Mouse (Mus musculus): ENCODE measurements around the gene Trank1. TPM values are rescaled to one million over a fixed set of nuclear protein-coding genes. Genes with fewer than 3 reads are reported as not detected.

The Trank1 gene
- polyA plus RNA-seq, 1 experiment from 2014 or later = 0.39 TPM

DNA sequence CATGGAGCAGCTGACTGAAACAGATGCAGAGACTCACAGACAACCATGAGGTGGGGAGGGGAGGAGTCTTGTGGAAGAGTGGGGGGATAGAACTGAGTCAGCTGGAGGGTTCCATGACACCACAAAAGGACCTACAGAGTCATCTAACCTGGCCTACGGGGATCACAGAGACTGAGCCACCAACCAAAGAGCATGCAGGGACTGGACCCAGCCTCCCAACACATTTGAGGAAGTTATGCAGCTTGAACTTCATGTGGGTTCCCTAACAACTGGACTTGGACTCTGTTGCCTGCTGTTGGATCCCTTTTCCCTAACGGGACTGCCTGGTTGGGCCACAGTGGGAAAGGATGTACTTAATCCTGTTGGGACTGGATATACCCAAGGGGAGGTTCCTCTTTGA lies 16.2 kb upstream of the Trank1 start:
- Histone ChIP-seq H3K4me1 (replicated peaks; ENCODE audit: control insufficient read depth, insufficient read depth, low read length) (no peaks in the 10 kb centered on the region), H3K4me3 (ENCODE audit: low read depth, low read length) (no peak overlapping the region), H3K9me3 (ENCODE audit: control insufficient read depth) (no peaks in the 10 kb centered on the region), H3K4me2 (replicated peaks; ENCODE audit: low read depth) (no peak overlapping the region), H3K27ac (ENCODE audit: low read depth, low read length) (no peak overlapping the region), H3K36me3 (ENCODE audit: control insufficient read depth, insufficient read depth) (no peaks in the 10 kb centered on the region), H3K27me3 (replicated peaks; ENCODE audit: control insufficient read depth, insufficient read depth, low read length) (no peaks in the 10 kb centered on the region), H3K9ac (ENCODE audit: low read depth, low read length) (no peak overlapping the region)
- TF ChIP-seq CTCF (IDR thresholded peaks at IDR 0.05; ENCODE audit: low read depth) = no peak
- no peak for ATAC-seq
- 73% methylated on average over 2 of the region's 2 CpGs for WGBS

- ATAC-seq = no peak
- TF ChIP-seq CTCF (IDR thresholded peaks at IDR 0.05; ENCODE audit: low read depth) = no peak
- 68% methylated on average over 7 of the region's 7 CpGs for WGBS
- H3K27ac ChIP-seq (ENCODE audit: low read depth, low read length) = no peak overlapping the region
- no peaks in the 10 kb centered on the region for H3K36me3 ChIP-seq (ENCODE audit: control insufficient read depth, insufficient read depth)
- H3K4me1 ChIP-seq (replicated peaks; ENCODE audit: control insufficient read depth, insufficient read depth, low read length) = no peaks in the 10 kb centered on the region
- H3K9ac ChIP-seq (ENCODE audit: low read depth, low read length) = no peak overlapping the region
- no peak overlapping the region for H3K4me3 ChIP-seq (ENCODE audit: low read depth, low read length)
- no peaks in the 10 kb centered on the region for H3K9me3 ChIP-seq (ENCODE audit: control insufficient read depth)
- H3K4me2 ChIP-seq (replicated peaks; ENCODE audit: low read depth) = no peak overlapping the region
- H3K27me3 ChIP-seq (replicated peaks; ENCODE audit: control insufficient read depth, insufficient read depth, low read length) = no peaks in the 10 kb centered on the region
These were observed 15.1 kb upstream of the Trank1 start for GRCm38 (mm10) chr9:111296433-111296832.

DNA sequence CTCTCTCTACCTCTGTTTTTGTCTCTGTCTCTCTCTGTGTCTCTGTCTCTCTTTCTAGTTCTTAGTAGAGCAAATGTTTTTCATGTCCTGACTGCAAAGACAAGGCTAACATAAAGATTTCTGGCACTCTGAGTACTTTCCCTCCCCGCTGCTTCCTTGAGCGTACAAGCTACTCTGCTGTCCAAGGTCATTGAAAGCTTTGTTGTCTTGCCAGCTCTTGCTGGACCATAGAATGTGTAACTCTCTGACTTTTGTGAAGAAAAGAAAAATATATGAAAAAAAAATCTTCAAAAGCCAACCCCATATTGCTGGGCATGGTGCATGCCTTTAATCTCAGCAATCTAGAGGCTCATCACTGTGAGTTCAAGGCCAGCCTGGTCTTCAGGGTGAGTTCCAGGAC lies 12.9 kb upstream of the Trank1 start:
- H3K4me3 ChIP-seq (ENCODE audit: low read depth, low read length) = no peak overlapping the region

DNA sequence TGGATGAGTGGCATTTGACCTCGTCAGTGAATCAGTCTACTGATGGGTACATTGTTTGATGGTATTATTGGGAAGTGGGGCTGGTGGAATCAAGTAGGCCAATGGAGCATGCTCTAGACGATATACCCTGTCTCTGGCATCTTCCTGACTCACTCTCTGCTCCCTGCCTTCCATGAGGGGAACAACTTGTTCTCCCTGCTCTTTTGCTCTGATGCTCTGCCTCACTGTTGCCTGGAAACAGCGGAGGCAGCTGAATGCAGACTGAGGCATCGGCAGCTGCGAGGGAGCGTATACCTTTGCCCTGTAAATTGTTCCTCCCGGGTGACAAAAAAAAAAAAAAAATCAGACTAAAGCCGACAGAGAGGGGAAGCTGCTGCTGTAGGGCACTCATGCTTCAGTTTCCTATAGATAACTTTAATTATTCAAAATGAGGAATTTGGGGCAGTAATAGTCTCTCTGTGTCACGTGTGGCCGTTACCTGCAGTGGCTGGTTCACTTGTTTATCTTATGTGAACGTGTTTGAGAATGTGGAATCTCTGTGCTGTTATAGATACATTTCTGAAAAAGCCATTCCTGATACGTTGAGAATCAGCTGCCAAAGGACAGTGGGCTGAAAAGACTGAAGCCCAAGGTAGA lies 9.2 kb upstream of the Trank1 start:
- no peaks in the 10 kb centered on the region for H3K9me3 ChIP-seq (ENCODE audit: control insufficient read depth)
- no peak overlapping the region for H3K27ac ChIP-seq (ENCODE audit: low read depth, low read length)
- H3K9ac ChIP-seq (ENCODE audit: low read depth, low read length) = no peak overlapping the region
- 55% methylated on average over 12 of the region's 12 CpGs for WGBS
- no peaks in the 10 kb centered on the region for H3K4me1 ChIP-seq (replicated peaks; ENCODE audit: control insufficient read depth, insufficient read depth, low read length)
- H3K4me3 ChIP-seq (ENCODE audit: low read depth, low read length) = no peak overlapping the region
- H3K36me3 ChIP-seq (ENCODE audit: control insufficient read depth, insufficient read depth) = no peaks in the 10 kb centered on the region
- TF ChIP-seq CTCF (IDR thresholded peaks at IDR 0.05; ENCODE audit: low read depth) = no peak
- no peak overlapping the region for H3K4me2 ChIP-seq (replicated peaks; ENCODE audit: low read depth)
- H3K27me3 ChIP-seq (replicated peaks; ENCODE audit: control insufficient read depth, insufficient read depth, low read length) = no peaks in the 10 kb centered on the region
- ATAC-seq = no peak

More for the DNA sequence above, 12.9 kb upstream of the Trank1 start:
- H3K36me3 ChIP-seq (ENCODE audit: control insufficient read depth, insufficient read depth) = no peaks in the 10 kb centered on the region
- H3K9me3 ChIP-seq (ENCODE audit: control insufficient read depth) = no peaks in the 10 kb centered on the region
- no peak overlapping the region for H3K9ac ChIP-seq (ENCODE audit: low read depth, low read length)
- no peak overlapping the region for H3K4me2 ChIP-seq (replicated peaks; ENCODE audit: low read depth)
- no peak for ATAC-seq
- H3K27me3 ChIP-seq (replicated peaks; ENCODE audit: control insufficient read depth, insufficient read depth, low read length) = no peaks in the 10 kb centered on the region
- TF ChIP-seq CTCF (IDR thresholded peaks at IDR 0.05; ENCODE audit: low read depth) = no peak
- no peaks in the 10 kb centered on the region for H3K4me1 ChIP-seq (replicated peaks; ENCODE audit: control insufficient read depth, insufficient read depth, low read length)
- 60% methylated on average over 2 of the region's 2 CpGs for WGBS
- no peak overlapping the region for H3K27ac ChIP-seq (ENCODE audit: low read depth, low read length)

DNA sequence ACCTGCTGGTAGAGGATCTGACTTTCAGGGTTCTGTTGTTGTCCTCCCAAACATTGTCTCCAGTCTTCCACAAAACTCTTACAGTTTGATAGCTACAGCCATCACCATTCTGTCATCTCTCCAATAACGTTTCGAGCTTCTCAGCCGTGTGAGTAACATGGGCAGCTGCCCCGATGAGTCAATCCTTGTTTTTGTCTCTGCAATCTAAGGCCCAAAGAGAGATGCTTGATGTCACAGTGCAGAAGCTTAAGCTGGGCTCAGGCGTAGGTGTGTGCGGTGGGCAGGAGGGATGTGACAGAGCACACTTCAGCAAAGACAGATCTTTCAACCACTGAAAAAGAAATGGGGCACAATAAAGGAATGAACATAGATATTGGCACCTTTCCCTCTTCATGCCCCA lies 7.5 kb upstream of the Trank1 start:
- no peaks in the 10 kb centered on the region for H3K4me1 ChIP-seq (replicated peaks; ENCODE audit: control insufficient read depth, insufficient read depth, low read length)
- no peaks in the 10 kb centered on the region for H3K36me3 ChIP-seq (ENCODE audit: control insufficient read depth, insufficient read depth)
- H3K4me2 ChIP-seq (replicated peaks; ENCODE audit: low read depth) = no peak overlapping the region
- H3K4me3 ChIP-seq (ENCODE audit: low read depth, low read length) = no peak overlapping the region
- TF ChIP-seq CTCF (IDR thresholded peaks at IDR 0.05; ENCODE audit: low read depth) = no peak
- no peak overlapping the region for H3K27ac ChIP-seq (ENCODE audit: low read depth, low read length)
- no peak overlapping the region for H3K9ac ChIP-seq (ENCODE audit: low read depth, low read length)
- WGBS = 91% methylated on average over 6 of the region's 6 CpGs
- H3K9me3 ChIP-seq (ENCODE audit: control insufficient read depth) = no peaks in the 10 kb centered on the region
- H3K27me3 ChIP-seq (replicated peaks; ENCODE audit: control insufficient read depth, insufficient read depth, low read length) = 0 out of 2 replicates have a peak, but pooled peaks cover under 1% of the 10 kb centered on the region
- no peak for ATAC-seq

GRCm38 (mm10) chr9:111306142-111306541 lies 5.4 kb upstream of the Trank1 start:
- H3K4me1 ChIP-seq (replicated peaks; ENCODE audit: control insufficient read depth, insufficient read depth, low read length) = 0 out of 2 replicates have a peak, but pooled peaks cover under 1% of the 10 kb centered on the region
- H3K4me2 ChIP-seq (replicated peaks; ENCODE audit: low read depth) = no peak overlapping the region
- peaks cover 19% of the 10 kb centered on the region for H3K27me3 ChIP-seq (replicated peaks; ENCODE audit: control insufficient read depth, insufficient read depth, low read length)
- WGBS = 60% methylated on average over 7 of the region's 7 CpGs
- TF ChIP-seq CTCF (IDR thresholded peaks at IDR 0.05; ENCODE audit: low read depth) = no peak
- no peaks in the 10 kb centered on the region for H3K9me3 ChIP-seq (ENCODE audit: control insufficient read depth)
- no peak overlapping the region for H3K9ac ChIP-seq (ENCODE audit: low read depth, low read length)
- H3K27ac ChIP-seq (ENCODE audit: low read depth, low read length) = no peak overlapping the region
- H3K4me3 ChIP-seq (ENCODE audit: low read depth, low read length) = no peak overlapping the region
- no peaks in the 10 kb centered on the region for H3K36me3 ChIP-seq (ENCODE audit: control insufficient read depth, insufficient read depth)
- ATAC-seq = no peak
